ENCODE assay signal across 8 mouse cellular contexts in genomic region chr15:84995967-84996366, GRCm38 (mm10). TPM values are rescaled to one million over a fixed set of nuclear protein-coding genes. Genes with fewer than 3 reads are reported as not detected.
A peak's percentile ranks its signal among the peaks of the same experiment; 100 is the strongest.
DNase-seq lines count a peak whose midpoint lies in the region; ATAC-seq lines count a peak whose summit lies in the region.

No protein-coding gene starts in this region.

- H3K9ac ChIP-seq in heart, embryonic 12.5 days = no peak overlapping the region

- H3K4me2 ChIP-seq in heart, embryonic 12.5 days = no peak overlapping the region

- H3K27me3 ChIP-seq in heart, embryonic 12.5 days (replicated peaks) = peaks cover 8% of the 10 kb centered on the region

- H3K4me1 ChIP-seq in heart, embryonic 12.5 days (replicated peaks) = 0 out of 2 replicates have a peak, but pooled peaks cover 3% of the 10 kb centered on the region

- no peaks in the 10 kb centered on the region for H3K36me3 ChIP-seq in heart, embryonic 12.5 days

- peak; percentile 95 for DNase-seq in heart, adult 11 months
- DNase-seq in urinary bladder, postnatal 25 days (ENCODE audit: low spot score) = peak; percentile 71
- DNase-seq in urinary bladder, adult 2 months (ENCODE audit: low spot score) = no peak
- DNase-seq in embryo, embryonic 10 days (ENCODE audit: low spot score) = peak; percentile 81
- peak; percentile 63 for DNase-seq in kidney, adult 9 months

- ATAC-seq in heart, embryonic 12.5 days (ENCODE audit: insufficient number of reproducible peaks, low FRiP score) = no peak
- peak; percentile 83 for ATAC-seq in megakaryocyte progenitor cell, adult 5-6 weeks (replicated peaks; ENCODE audit: poor library complexity)
- no peak for ATAC-seq in erythroblast, adult 5-6 weeks (replicated peaks; ENCODE audit: low FRiP score, poor library complexity, severe bottlenecking)

- H3K4me3 ChIP-seq in heart, embryonic 12.5 days = no peak overlapping the region

- H3K27ac ChIP-seq in heart, embryonic 12.5 days (ENCODE audit: poor library complexity, severe bottlenecking) = no peak overlapping the region

- H3K9me3 ChIP-seq in heart, embryonic 12.5 days (replicated peaks) = no peaks in the 10 kb centered on the region

- WGBS in heart, embryonic 12.5 days = 15% methylated on average over 1 of the region's 1 CpGs

RNA-seq across cellular contexts. Expression of gene 5031439G07Rik, which starts 7.6 kb away (rescaled TPM):
- 4.3 and 5.3 TPM in 2 replicates for polyA plus RNA-seq in heart, embryonic 12.5 days (2016; fragmentation: Nextera tagmentation; extraction: Ambion mirVana)
- 21.5 and 28.5 TPM in 2 replicates for polyA plus RNA-seq in urinary bladder, adult 2 months (2012; rRNA removed)
- total RNA-seq in megakaryocyte progenitor cell, adult 5-6 weeks (2015) = 8.0 and 10.0 TPM in 2 replicates
- total RNA-seq in megakaryocyte progenitor cell, adult 5-6 weeks (2017) = 11.7 and 17.7 TPM in 2 replicates
- 5.6 and 6.0 TPM in 2 replicates for total RNA-seq in erythroblast, adult 5-6 weeks (2015; ENCODE audit: low replicate concordance)
- total RNA-seq in erythroblast, adult 5-6 weeks (2017; ENCODE audit: low replicate concordance) = 5.4 and 5.7 TPM in 2 replicates

RNA-seq across cellular contexts. Expression of gene Upk3a, which starts 21.0 kb away (rescaled TPM):
- not detected in 2 replicates for polyA plus RNA-seq in heart, embryonic 12.5 days (2016; fragmentation: Nextera tagmentation; extraction: Ambion mirVana)
- 1,094 and 1,493 TPM in 2 replicates for polyA plus RNA-seq in urinary bladder, adult 2 months (2012; rRNA removed)
- not detected in 2 replicates for total RNA-seq in megakaryocyte progenitor cell, adult 5-6 weeks (2015)
- total RNA-seq in megakaryocyte progenitor cell, adult 5-6 weeks (2017) = not detected in 2 replicates
- total RNA-seq in erythroblast, adult 5-6 weeks (2015; ENCODE audit: low replicate concordance) = not detected in 2 replicates
- not detected in 2 replicates for total RNA-seq in erythroblast, adult 5-6 weeks (2017; ENCODE audit: low replicate concordance)

RNA-seq across cellular contexts. Expression of gene Fam118a, which starts 32.8 kb away (rescaled TPM):
- 17.6 and 18.8 TPM in 2 replicates for polyA plus RNA-seq in heart, embryonic 12.5 days (2016; fragmentation: Nextera tagmentation; extraction: Ambion mirVana)
- polyA plus RNA-seq in urinary bladder, adult 2 months (2012; rRNA removed) = 45.2 and 45.9 TPM in 2 replicates
- 12.4 and 12.5 TPM in 2 replicates for total RNA-seq in megakaryocyte progenitor cell, adult 5-6 weeks (2015)
- 10.5 and 20.9 TPM in 2 replicates for total RNA-seq in megakaryocyte progenitor cell, adult 5-6 weeks (2017)
- total RNA-seq in erythroblast, adult 5-6 weeks (2015; ENCODE audit: low replicate concordance) = 0.84 TPM in 1 of 2 replicates, not detected in the other
- total RNA-seq in erythroblast, adult 5-6 weeks (2017; ENCODE audit: low replicate concordance) = 1.3 and 5.0 TPM in 2 replicates
